Mouse (Mus musculus) lung, postnatal 0 days (tissue): ENCODE data around the gene Olfr545.

Experiments used
- CTCF ChIP-seq: IDR thresholded peaks from 2 replicates; pipeline ENCODE4 v1.5.1; 2016; ENCODE audit warnings: antibody characterized with exemption, mild to moderate bottlenecking
- EP300 ChIP-seq: IDR thresholded peaks from 2 replicates; pipeline ENCODE4 v1.6.1; 2016; ENCODE audit warnings: antibody characterized with exemption, mild to moderate bottlenecking, control low read depth

- TF ChIP-seq CTCF: no peak
- TF ChIP-seq EP300: no peak
Measured at GRCm38 (mm10) chr7:102481579-102481978, 17.8 kb downstream of the Olfr545 start, which contains the start of gene Olfr543.
